Mouse (Mus musculus) CH12.LX (cell line): ENCODE data around the gene Acer3. TPM values are rescaled to one million over a fixed set of nuclear protein-coding genes. Genes with fewer than 3 reads are reported as not detected.

Source experiments
- DNase-seq: peaks from one replicate; pipeline ENCODE4 v3.0.0-alpha.2; 2013; ENCODE audit errors: extremely low read depth
- H3K27ac ChIP-seq: 2 replicates; pipeline ENCODE4 v1.5.1; 2012; ENCODE audit warnings: low read depth, mild to moderate bottlenecking, control low read depth, moderate library complexity; ENCODE audit not compliant: insufficient read depth
- H3K27me3 ChIP-seq: replicated peaks from 2 replicates; pipeline ENCODE3; 2012; ENCODE audit warnings: inconsistent platforms
- H3K36me3 ChIP-seq, 2 experiments: replicated peaks in 1 of 2; 2 replicates each; pipeline versions ENCODE3 to v1.6.1; 2012; ENCODE audit warnings: inconsistent platforms in 1 of 2, low read length in 1 of 2, mild to moderate bottlenecking in 1 of 2, mixed read lengths in 1 of 2, moderate library complexity in 1 of 2; ENCODE audit not compliant: control insufficient read depth in 1 of 2, insufficient read depth in 1 of 2
- H3K4me1 ChIP-seq, 2 experiments: 2 replicates each; pipeline ENCODE4 v1.6.1; 2012; ENCODE audit warnings: inconsistent platforms in 1 of 2, moderate library complexity in 1 of 2; ENCODE audit not compliant: insufficient read depth in 2 of 2, control insufficient read depth in 1 of 2
- H3K4me2 ChIP-seq: 2 replicates; pipeline ENCODE4 v1.6.1; 2012; ENCODE audit warnings: low read depth, mild to moderate bottlenecking, control low read depth; ENCODE audit not compliant: poor library complexity, insufficient read depth, severe bottlenecking
- H3K4me3 ChIP-seq, 3 experiments: fragments of 150-350 bp in 1 of 3; sonication (generic) in 1 of 3; replicated peaks in 1 of 3; 2 replicates each; pipeline versions ENCODE3 to v1.5.1; 2011 to 2012; ENCODE audit warnings: low read depth in 2 of 3, low read length in 2 of 3, mild to moderate bottlenecking in 2 of 3, moderate library complexity in 2 of 3, control low read depth in 1 of 3, improper control_type of control experiment in 1 of 3, inconsistent platforms in 1 of 3, mixed read lengths in 1 of 3; ENCODE audit not compliant: poor library complexity in 1 of 3
- H3K79me2 ChIP-seq: replicated peaks from 2 replicates; pipeline ENCODE4 v1.6.1; 2012; ENCODE audit warnings: mild to moderate bottlenecking, moderate library complexity; ENCODE audit not compliant: control insufficient read depth, poor library complexity, insufficient read depth, severe bottlenecking; ENCODE audit errors: extremely low read depth
- H3K9ac ChIP-seq: 2 replicates; pipeline ENCODE4 v1.6.1; 2012; ENCODE audit warnings: low read depth, mild to moderate bottlenecking, control low read depth, moderate library complexity; ENCODE audit not compliant: insufficient read depth
- H3K9me3 ChIP-seq: replicated peaks from 2 replicates; pipeline ENCODE3; 2012; ENCODE audit warnings: low read length, inconsistent platforms, mixed read lengths
- BHLHE40 ChIP-seq: IDR thresholded peaks from 2 replicates; pipeline ENCODE4 v1.6.1; 2011; ENCODE audit warnings: mild to moderate bottlenecking, low read depth, low read length, improper control_type of control experiment
- CHD1 ChIP-seq: IDR thresholded peaks from 2 replicates; pipeline ENCODE4 v1.6.1; 2012; ENCODE audit warnings: low read depth, low read length, improper control_type of control experiment, inconsistent platforms
- CHD2 ChIP-seq: IDR thresholded peaks from 2 replicates; pipeline ENCODE4 v1.6.1; 2011; ENCODE audit warnings: low read length, improper control_type of control experiment
- CTCF ChIP-seq, 2 experiments: IDR thresholded peaks in 1 of 2; conservative IDR thresholded peaks in 1 of 2; 2 replicates each; pipeline ENCODE4 v1.5.1; 2011 to 2012; ENCODE audit warnings: low read depth in 2 of 2, low read length in 2 of 2, improper control_type of control experiment in 1 of 2, inconsistent platforms in 1 of 2, mild to moderate bottlenecking in 1 of 2, moderate library complexity in 1 of 2
- ELF1 ChIP-seq: IDR thresholded peaks from 2 replicates; pipeline ENCODE4 v1.6.1; 2014; ENCODE audit warnings: low read depth, mild to moderate bottlenecking, inconsistent platforms, low read length, improper control_type of control experiment
- EP300 ChIP-seq: IDR thresholded peaks from 2 replicates; pipeline ENCODE4 v1.6.1; 2011; ENCODE audit warnings: low read length, improper control_type of control experiment
- ETS1 ChIP-seq: conservative IDR thresholded peaks from 2 replicates; pipeline ENCODE4 v1.6.1; 2012; ENCODE audit warnings: low read depth, mild to moderate bottlenecking, inconsistent platforms, low read length, improper control_type of control experiment, moderate library complexity
- GABPA ChIP-seq: IDR thresholded peaks from 2 replicates; pipeline ENCODE4 v1.6.1; 2012; ENCODE audit warnings: low read depth, low read length, improper control_type of control experiment, inconsistent platforms; ENCODE audit not compliant: insufficient replicate concordance
- JUN ChIP-seq: IDR thresholded peaks from 2 replicates; pipeline ENCODE4 v1.6.1; 2011; ENCODE audit warnings: low read depth, mild to moderate bottlenecking, low read length, improper control_type of control experiment, moderate library complexity; ENCODE audit not compliant: insufficient read depth
- JUND ChIP-seq: conservative IDR thresholded peaks from 2 replicates; pipeline ENCODE4 v1.6.1; 2011; ENCODE audit warnings: low read depth, low read length, improper control_type of control experiment
- MXI1 ChIP-seq: IDR thresholded peaks from 2 replicates; pipeline ENCODE4 v1.6.1; 2011; ENCODE audit warnings: mild to moderate bottlenecking, low read depth, low read length, improper control_type of control experiment
- MYC ChIP-seq: IDR thresholded peaks from 2 replicates; pipeline ENCODE4 v1.6.1; 2011; ENCODE audit warnings: low read depth, mild to moderate bottlenecking, improper control_type of control experiment, low read length
- NELFE ChIP-seq: IDR thresholded peaks from 2 replicates; pipeline ENCODE4 v1.6.1; 2011; ENCODE audit warnings: low read depth, low read length, improper control_type of control experiment
- PAX5 ChIP-seq: IDR thresholded peaks from 2 replicates; pipeline ENCODE4 v1.6.1; 2012; ENCODE audit warnings: low read length, inconsistent platforms, mixed read lengths
- POLR2A ChIP-seq: IDR thresholded peaks from 2 replicates; pipeline ENCODE4 v1.6.1; 2011; ENCODE audit warnings: low read depth, mild to moderate bottlenecking, improper control_type of control experiment, low read length
- SMC3 ChIP-seq: IDR thresholded peaks from 2 replicates; pipeline ENCODE4 v1.6.1; 2011; ENCODE audit warnings: low read depth, low read length, improper control_type of control experiment
- TCF12 ChIP-seq: IDR thresholded peaks from 2 replicates; pipeline ENCODE4 v1.6.1; 2014; ENCODE audit warnings: low read depth, mild to moderate bottlenecking, inconsistent platforms, low read length, improper control_type of control experiment
- UBTF ChIP-seq: IDR thresholded peaks from 2 replicates; pipeline ENCODE4 v1.6.1; 2012; ENCODE audit warnings: low read depth, mild to moderate bottlenecking, inconsistent platforms, low read length, improper control_type of control experiment, moderate library complexity
- USF2 ChIP-seq: conservative IDR thresholded peaks from 2 replicates; pipeline ENCODE4 v1.6.1; 2011; ENCODE audit warnings: low read depth, low read length, improper control_type of control experiment
- ZMIZ1 ChIP-seq: IDR thresholded peaks from 2 replicates; pipeline ENCODE4 v1.6.1; 2012; ENCODE audit warnings: low read depth, mild to moderate bottlenecking, inconsistent platforms, low read length, improper control_type of control experiment
- dilution Hi-C: fragments of 300-500 bp; cut with MboI; formaldehyde crosslinking; loops from 2 replicates; pipeline ENCODE4 v1.14.3; 2020; ENCODE audit warnings: low sequenced_read_pairs; ENCODE audit not compliant: extremely low pct_unique_long_range_greater_than_20kb, extremely low pct_ligation_motif_present
- in situ Hi-C: fragments of 300-500 bp; cut with MboI; formaldehyde crosslinking; loops from 3 replicates; pipeline ENCODE4 v1.14.3; 2019; ENCODE audit warnings: low sequenced_read_pairs, low pct_ligation_motif_present, low pct_unique_long_range_greater_than_20kb, mixed read lengths
- polyA plus RNA-seq: library from polyadenylated mRNA; unstranded; fragments of >175 nt; gene quantifications from 2 replicates; pipeline ENCODE4 v1.2.1, GENCODE M21; 2012; ENCODE audit warnings: low read depth; ENCODE audit not compliant: insufficient read length
- total RNA-seq, 2 experiments: library from RNA; depleted of rRNA; stranded (reverse); fragments of 300-350 nt in 1 of 2; fragments of >200 nt in 1 of 2; gene quantifications; 2 replicates each; pipeline ENCODE4 v1.2.3; 2012 to 2014

The Acer3 gene
- total and polyA plus RNA-seq, 3 experiments = 10.7 to 16.6 (median 14.4) TPM

DNA sequence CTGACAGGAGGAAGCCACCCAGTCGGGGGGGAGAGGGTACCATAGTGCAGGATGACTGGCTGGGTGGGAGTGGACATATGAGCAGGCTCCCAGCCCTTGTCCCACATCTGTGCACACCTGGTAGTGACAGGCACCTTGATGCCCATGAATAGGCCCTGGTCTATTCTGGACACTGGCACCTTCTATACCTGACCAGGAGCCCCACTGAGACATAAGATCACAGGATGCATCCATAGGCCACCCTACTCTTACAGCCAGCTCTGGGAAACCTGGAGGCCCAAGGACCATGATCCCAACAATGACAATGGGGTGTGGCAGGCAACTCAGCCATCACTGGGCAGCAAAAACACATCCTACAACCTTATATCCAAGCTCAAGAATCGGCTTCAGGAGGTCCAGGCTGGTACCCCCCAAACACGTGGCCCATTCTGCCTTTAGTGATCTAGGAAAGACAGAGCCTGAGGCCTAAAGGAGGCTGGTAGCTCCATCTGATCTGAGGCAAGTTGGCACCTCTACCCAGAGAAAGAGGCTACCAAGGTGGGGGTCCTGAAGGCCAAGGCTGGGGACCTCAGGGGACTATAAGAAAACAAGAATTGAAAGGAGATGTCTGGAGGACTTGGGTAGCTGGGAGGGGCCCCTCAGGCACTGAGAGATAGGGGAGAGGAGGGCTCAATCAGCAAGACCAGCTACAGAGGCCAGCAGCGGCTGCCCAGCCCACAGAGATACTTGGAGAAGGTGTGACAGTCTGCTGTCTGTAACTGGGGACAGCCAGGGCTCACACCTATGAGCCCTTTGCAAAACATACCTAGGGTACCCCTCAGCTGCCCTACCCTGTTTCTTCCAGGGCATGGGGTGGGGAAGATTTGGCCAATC lies 145.9 kb downstream of the Acer3 start:
- no peaks in the 10 kb centered on the region for H3K79me2 ChIP-seq
- dilution Hi-C loops = no loop called here
- no peak for TF ChIP-seq GABPA
- TF ChIP-seq EP300 = no peak
- TF ChIP-seq ETS1 = no peak
- no peak for TF ChIP-seq JUN
- TF ChIP-seq CHD2 = no peak
- no peak for TF ChIP-seq JUND
- TF ChIP-seq ZMIZ1 = no peak
- TF ChIP-seq SMC3 = no peak
- no peak for TF ChIP-seq TCF12
- TF ChIP-seq MYC = no peak
- no peak for TF ChIP-seq CHD1
- no peak for TF ChIP-seq CTCF (conservative IDR thresholded peaks at IDR 0.05 in 1 of 2, IDR thresholded peaks at IDR 0.05 in 1 of 2; ENCODE audit: low read depth in 2 of 2, low read length in 2 of 2)
- TF ChIP-seq PAX5 = no peak
- H3K36me3 ChIP-seq = no peaks in the 10 kb centered on the region
- no peak overlapping the region for H3K27ac ChIP-seq
- H3K9ac ChIP-seq = no peak overlapping the region
- no peak overlapping the region for H3K4me3 ChIP-seq
- H3K9me3 ChIP-seq = no peaks in the 10 kb centered on the region
- DNase-seq = no peak
- peaks cover 24% of the 10 kb centered on the region for H3K27me3 ChIP-seq
- no peak overlapping the region for H3K4me2 ChIP-seq
- peaks cover 5 to 24% of the 10 kb centered on the region in 2 experiments for H3K4me1 ChIP-seq
- in situ Hi-C loops = loop anchor here (25.0 kb wide), 1 partner anchor 262 kb away; the partner anchor contains the start of gene Gucy2d

DNA sequence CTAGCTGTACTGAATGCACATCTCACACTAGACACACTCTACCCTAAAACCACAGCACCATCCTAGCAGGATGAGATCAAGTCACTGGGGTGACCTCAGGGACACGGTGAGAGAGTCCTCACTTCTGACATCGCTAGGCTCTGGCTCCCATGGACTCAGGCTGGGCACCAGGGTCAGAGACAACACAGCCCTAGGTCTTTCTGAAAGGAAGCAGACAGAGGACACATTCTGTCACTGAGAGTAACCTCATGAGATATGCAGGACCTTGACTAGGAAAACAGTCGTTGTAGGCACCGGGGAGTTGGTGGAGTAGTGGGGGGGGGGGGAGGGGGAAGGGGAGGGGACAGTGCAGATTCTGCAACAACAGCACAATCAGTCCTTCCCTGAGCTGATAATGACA lies 147.6 kb downstream of the Acer3 start:
- dilution Hi-C loops (no loop called here), in situ Hi-C loops (loop anchor here (25.0 kb wide), 1 partner anchor 264 kb away; the partner anchor contains the start of gene Gucy2d)
- Histone ChIP-seq H3K27ac (no peak overlapping the region), H3K27me3 (peaks cover 24% of the 10 kb centered on the region), H3K4me1 (peaks cover 0 to 17% of the 10 kb centered on the region in 2 experiments; a peak in 2 of 4 replicates), H3K79me2 (no peaks in the 10 kb centered on the region), H3K9ac (no peak overlapping the region), H3K36me3 (no peaks in the 10 kb centered on the region), H3K4me2 (no peak overlapping the region), H3K9me3 (no peaks in the 10 kb centered on the region), H3K4me3 (no peak overlapping the region)
- no peak for TF ChIP-seq POLR2A
- no peak for TF ChIP-seq JUN
- no peak for TF ChIP-seq TCF12
- no peak for TF ChIP-seq USF2
- TF ChIP-seq CHD1 = no peak
- TF ChIP-seq BHLHE40 = no peak
- TF ChIP-seq MXI1 = no peak
- no peak for TF ChIP-seq EP300
- TF ChIP-seq NELFE = no peak
- TF ChIP-seq ELF1 = no peak
- TF ChIP-seq MYC = no peak
- TF ChIP-seq JUND = no peak
- no peak for TF ChIP-seq UBTF
- no peak for TF ChIP-seq ZMIZ1
- DNase-seq = no peak
